Mouse (Mus musculus) bone marrow macrophage, adult 2 months (primary cell): ENCODE data around the gene Pqbp1.

Source experiments
- CTCF ChIP-seq: IDR thresholded peaks from 2 replicates; pipeline ENCODE4 v1.5.1; 2012; ENCODE audit warnings: low read depth, mild to moderate bottlenecking, low read length, moderate library complexity
- POLR2A ChIP-seq: IDR thresholded peaks from 2 replicates; pipeline ENCODE4 v1.6.1; 2012; ENCODE audit warnings: mild to moderate bottlenecking, low read depth, low read length, borderline replicate concordance

DNA sequence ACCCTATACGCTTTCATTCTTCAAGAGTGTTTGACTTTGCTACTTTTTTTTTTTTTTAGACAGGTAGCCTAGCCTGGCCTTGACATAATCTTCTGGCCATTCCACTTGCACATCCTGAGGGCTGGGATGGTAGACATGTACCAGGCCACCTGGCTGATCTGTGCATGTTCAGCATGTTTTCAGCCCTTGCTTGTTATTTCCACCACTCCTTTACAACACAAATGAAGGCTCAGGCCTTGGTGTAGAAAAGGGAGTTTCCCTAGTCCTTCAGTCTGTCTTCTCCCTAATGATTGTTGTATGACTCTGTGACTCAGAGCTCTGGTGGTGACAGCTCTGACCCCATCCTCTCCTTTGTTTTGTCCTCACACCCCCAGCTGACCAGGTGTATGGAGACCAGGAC is 31.9 kb downstream of the Pqbp1 start:
- TF ChIP-seq CTCF (no peak), POLR2A (no peak)
